18 mouse cellular contexts compared by ENCODE assay signal in the genomic region with DNA sequence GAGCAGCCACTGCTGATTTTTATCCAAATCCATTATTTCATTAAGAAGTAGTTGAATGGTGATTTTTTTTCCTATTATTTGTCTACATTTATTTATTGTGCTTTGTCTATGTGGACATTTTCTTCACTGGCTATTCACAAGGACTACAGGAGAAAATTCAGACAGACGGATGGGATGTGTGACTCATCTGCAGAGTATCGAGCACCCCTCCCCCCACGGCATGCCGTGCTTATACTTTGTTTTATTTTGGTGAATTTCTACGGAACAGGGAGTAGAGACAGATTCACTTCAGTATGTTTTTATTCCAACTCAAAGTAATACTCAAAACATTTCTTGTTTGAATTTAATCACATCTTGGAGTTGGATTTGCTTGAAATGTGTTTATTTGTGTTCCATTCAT. TPM values are rescaled to one million over a fixed set of nuclear protein-coding genes. Genes with fewer than 3 reads are reported as not detected.
DNase-seq lines count a peak whose midpoint lies in the region; ATAC-seq and TF ChIP-seq lines count a peak whose summit lies in the region.
"Had no signal": no experiment of that assay in that cellular context is flagged by ENCODE, and none has a peak within 500 bp of the region (broad histone marks: within the 10 kb centered on the region; RNA-seq: fewer than 3 reads in every experiment).

No protein-coding gene starts in this region.

- H3K27ac ChIP-seq in forebrain, embryonic 11.5 days (ENCODE audit: low read depth, low read length), result no peak overlapping the region
- H3K27ac ChIP-seq in forebrain, postnatal 0 days (ENCODE audit: low read depth, low read length), result no peak overlapping the region
- H3K27ac ChIP-seq: embryonic facial prominence, embryonic 10.5 days; heart, embryonic 15.5 days had no signal

- no peaks in the 10 kb centered on the region for H3K27me3 ChIP-seq in forebrain, embryonic 11.5 days (ENCODE audit: control insufficient read depth, insufficient read depth, low read length)
- no peaks in the 10 kb centered on the region for H3K27me3 ChIP-seq in forebrain, postnatal 0 days (ENCODE audit: insufficient read depth, low read length)
- H3K27me3 ChIP-seq: heart, embryonic 15.5 days; Patski had no signal

- H3K4me3 ChIP-seq in forebrain, embryonic 11.5 days (ENCODE audit: low read depth, low read length), result no peak overlapping the region
- H3K4me3 ChIP-seq in forebrain, postnatal 0 days (ENCODE audit: low read depth, low read length), result no peak overlapping the region
- H3K4me3 ChIP-seq: embryonic facial prominence, embryonic 10.5 days; heart, embryonic 15.5 days had no signal

- ATAC-seq in forebrain, embryonic 11.5 days (replicated peaks; ENCODE audit: low FRiP score), result no peak
- ATAC-seq in forebrain, postnatal 0 days, result no peak
- ATAC-seq: activated CD4-positive, CD25-positive, alpha-beta regulatory T cell, adult 4 months; forebrain, embryonic 14.5 days; Patski had no signal

- no peaks in the 10 kb centered on the region for H3K9me3 ChIP-seq in forebrain, embryonic 11.5 days (ENCODE audit: control insufficient read depth, low read length)
- H3K9me3 ChIP-seq in forebrain, postnatal 0 days (ENCODE audit: low read length), result no peaks in the 10 kb centered on the region
- H3K9me3 ChIP-seq: embryonic facial prominence, embryonic 10.5 days; heart, embryonic 15.5 days had no signal

- no peaks in the 10 kb centered on the region for H3K4me1 ChIP-seq in forebrain, embryonic 11.5 days (replicated peaks; ENCODE audit: control insufficient read depth, insufficient read depth, low read length)
- H3K4me1 ChIP-seq in forebrain, postnatal 0 days (ENCODE audit: insufficient read depth), result no peaks in the 10 kb centered on the region
- H3K4me1 ChIP-seq: embryonic facial prominence, embryonic 10.5 days; heart, embryonic 15.5 days had no signal

- peak; percentile 22 for DNase-seq in forebrain, embryonic 11.5 days (ENCODE audit: low spot score)
- DNase-seq in forebrain, postnatal 0 days, result no peak
- DNase-seq in lung, postnatal 10 days, result peak; percentile 6
- no peak for DNase-seq in lung, postnatal 25 days (ENCODE audit: low spot score)
- DNase-seq in testis, postnatal 10 days (ENCODE audit: low spot score), result peak; percentile 54
- no peak for DNase-seq in testis, postnatal 14 days (ENCODE audit: low spot score)
- no peak for DNase-seq in cerebellum, postnatal 25 days
- DNase-seq: cerebellum, adult 18-20 months; heart, adult 18-20 months; kidney, adult 8-10 months; kidney, postnatal 36 days; lung, postnatal 14 days; thymus, postnatal 36 days had no signal

- no peak overlapping the region for H3K9ac ChIP-seq in forebrain, embryonic 11.5 days (ENCODE audit: low read length)
- no peak overlapping the region for H3K9ac ChIP-seq in forebrain, postnatal 0 days
- H3K9ac ChIP-seq: heart, embryonic 15.5 days had no signal

- H3K4me2 ChIP-seq in forebrain, embryonic 11.5 days (ENCODE audit: low read depth, low read length, severe bottlenecking), result no peak overlapping the region
- H3K4me2 ChIP-seq in forebrain, postnatal 0 days (ENCODE audit: low read depth), result no peak overlapping the region
- H3K4me2 ChIP-seq: heart, embryonic 15.5 days had no signal

- 85% methylated on average over 5 of the region's 5 CpGs for WGBS in forebrain, embryonic 11.5 days
- WGBS in forebrain, postnatal 0 days, result 76% methylated on average over 5 of the region's 5 CpGs

- no peaks in the 10 kb centered on the region for H3K36me3 ChIP-seq in forebrain, embryonic 11.5 days (ENCODE audit: control insufficient read depth, insufficient read depth, low read length)
- H3K36me3 ChIP-seq in forebrain, postnatal 0 days (ENCODE audit: insufficient read depth), result no peaks in the 10 kb centered on the region
- H3K36me3 ChIP-seq: embryonic facial prominence, embryonic 10.5 days; heart, embryonic 15.5 days had no signal

- no peak for TF ChIP-seq CTCF in forebrain, postnatal 0 days (IDR thresholded peaks at IDR 0.05; ENCODE audit: low read depth)

RNA-seq across cellular contexts. Expression of a gene that starts 49.4 kb away (rescaled TPM):
- 25.4 and 31.1 TPM in 2 replicates for polyA plus RNA-seq in forebrain, embryonic 11.5 days (2014; fragmentation: Nextera tagmentation; extraction: Ambion mirVana)
- total RNA-seq in forebrain, postnatal 0 days (2014; rRNA removed), result 13.1 and 16.8 TPM in 2 replicates
- polyA plus RNA-seq in forebrain, postnatal 0 days (2015; fragmentation: Nextera tagmentation; extraction: Ambion mirVana), result 8.1 and 9.2 TPM in 2 replicates

Comparison
In these comparisons a context has a peak if more than half of its experiments do, and no peak if none do; other contexts are left out.
1. DNase-seq: peak in forebrain, embryonic 11.5 days (single experiment), lung, postnatal 10 days (single experiment) and testis, postnatal 10 days (single experiment); none in forebrain, postnatal 0 days (single experiment), lung, postnatal 25 days (single experiment), testis, postnatal 14 days (single experiment) and cerebellum, postnatal 25 days (0 of 2).